Mouse (Mus musculus) gastrocnemius, postnatal 10 days (tissue): ENCODE measurements at regions not wholly inside any gene's neighbourhood (a gene's known extent, or its start where the extent isn't known, plus 50 kb on each side); places are given as distances from the start of the nearest gene placed in this dataset.

Experiments
- DNase-seq: peaks from one replicate; pipeline ENCODE4 v3.0.0; 2021; ENCODE audit warnings: mixed read lengths

DNA sequence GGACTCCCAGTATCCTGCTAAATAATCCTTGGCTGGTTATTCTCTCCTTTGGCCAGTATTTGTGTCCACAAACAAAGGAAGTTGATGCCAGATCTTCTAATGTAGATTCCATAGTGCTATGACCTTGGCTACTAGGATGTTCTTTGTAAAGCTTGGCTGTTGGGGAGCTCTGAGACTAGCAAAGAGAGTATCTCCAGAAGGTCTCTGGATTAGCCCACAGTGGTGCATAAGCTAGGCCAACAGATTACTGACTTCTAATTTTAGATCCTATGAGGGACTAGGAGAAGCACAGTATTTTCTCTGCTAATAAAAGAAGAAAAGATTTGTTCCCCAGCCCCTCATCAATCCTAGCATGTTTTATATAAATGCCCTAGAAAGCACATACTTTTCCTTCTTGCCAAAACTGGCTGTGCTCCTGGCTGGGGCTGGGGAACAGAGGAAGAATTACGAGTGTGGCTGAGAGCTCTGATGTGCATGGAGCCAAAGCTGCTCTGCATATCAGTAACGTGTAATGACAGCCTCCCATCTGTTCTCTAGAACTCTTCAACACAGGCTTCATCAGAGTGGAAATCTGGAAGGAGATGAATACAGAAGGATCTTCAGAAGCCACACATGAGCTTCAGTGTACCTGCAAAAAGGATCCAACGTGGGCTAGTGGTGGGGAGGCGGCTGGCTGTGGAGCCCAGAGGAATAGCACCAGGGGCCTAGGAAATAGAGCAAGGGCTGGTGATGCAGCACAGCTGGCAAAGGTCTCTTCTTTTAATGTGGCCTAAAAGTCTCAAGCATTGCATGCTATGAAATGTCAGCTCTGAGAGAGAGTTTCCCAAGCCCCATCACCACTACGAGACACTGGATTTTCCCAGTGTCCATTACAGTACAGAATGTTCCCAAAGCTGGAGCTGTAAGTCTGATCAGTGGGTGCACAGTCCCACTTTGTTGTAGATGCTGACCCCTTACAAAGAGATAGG, 283.0 kb upstream of the Plxna2 start:
- peak; percentile 10 for DNase-seq

- DNase-seq = no peak
These were observed 285.4 kb upstream of the Plxna2 start for GRCm38 (mm10) chr1:194332639-194333038.

DNA sequence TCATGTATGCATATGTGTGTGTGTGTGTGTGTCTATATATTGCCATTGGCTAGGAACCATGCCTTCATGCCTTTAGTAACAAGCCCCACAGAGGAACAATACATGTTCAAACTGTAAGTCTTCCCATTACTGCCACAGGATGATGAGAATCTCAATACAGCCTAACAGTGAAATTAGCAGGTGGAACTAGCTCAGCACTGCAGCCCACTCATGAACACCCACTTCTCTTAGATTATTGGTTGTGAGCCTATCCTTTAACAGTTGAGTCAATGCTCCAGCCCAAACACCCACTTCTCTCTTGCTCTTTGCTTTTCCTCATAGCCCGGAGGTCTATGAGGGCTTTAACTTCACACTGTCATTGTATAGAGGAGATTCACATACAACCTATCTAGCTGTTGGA, 287.5 kb upstream of the Plxna2 start:
- no peak for DNase-seq

DNA sequence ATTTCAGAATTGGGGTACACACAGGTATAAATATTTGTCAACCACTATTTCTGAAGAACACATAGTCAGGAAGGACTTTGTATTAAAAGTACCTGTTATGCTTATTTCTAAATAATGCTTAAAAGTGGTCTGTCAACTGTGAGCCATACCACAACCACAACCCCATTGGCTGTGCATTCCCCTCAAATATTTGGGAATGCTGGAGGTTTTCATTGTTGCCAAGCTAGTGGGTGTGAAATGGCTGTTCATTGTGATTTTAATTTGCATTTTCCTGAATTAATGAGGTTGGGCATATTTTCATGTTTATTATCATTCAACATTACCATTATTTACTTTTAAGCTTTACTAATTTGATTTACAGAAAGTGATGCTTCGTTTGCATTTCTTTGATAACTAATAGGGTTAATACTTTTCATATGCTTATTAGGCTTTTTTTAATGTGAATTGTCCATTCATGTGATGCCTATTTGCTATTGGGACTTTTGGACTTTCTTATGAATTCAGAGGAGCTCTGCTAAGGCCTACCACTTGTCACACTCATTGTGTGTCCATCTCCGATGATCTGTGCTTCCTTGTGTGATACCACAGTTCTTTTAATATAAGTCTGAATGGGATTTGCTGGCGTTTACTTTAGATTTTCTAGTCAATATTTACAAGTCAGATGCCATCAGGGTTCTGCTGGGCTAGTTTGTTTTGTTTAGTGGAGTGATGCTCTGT, 297.5 kb upstream of the Plxna2 start:
- DNase-seq = no peak

- DNase-seq = no peak
These were observed 299.7 kb upstream of the Plxna2 start for GRCm38 (mm10) chr1:194318351-194318750.

DNA sequence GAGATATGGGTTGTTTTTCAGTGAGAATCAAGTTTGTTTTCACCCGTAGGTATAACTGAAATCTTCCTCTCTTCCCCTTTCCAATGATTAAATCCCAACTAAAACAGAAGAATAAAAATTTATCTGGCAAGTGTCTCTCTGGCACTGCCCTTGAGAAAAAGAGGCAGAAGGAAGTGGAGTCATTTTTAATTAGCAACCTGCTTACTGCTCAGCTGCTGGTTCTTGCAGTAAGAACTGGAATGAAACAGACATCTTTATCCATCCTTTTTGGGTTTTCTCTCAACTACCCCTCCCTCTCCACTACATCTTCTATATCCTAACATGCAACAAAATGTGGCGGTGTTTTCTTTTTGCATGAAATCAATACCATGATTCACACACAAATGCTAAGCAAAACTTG, 302.4 kb upstream of the Plxna2 start:
- no peak for DNase-seq

DNA sequence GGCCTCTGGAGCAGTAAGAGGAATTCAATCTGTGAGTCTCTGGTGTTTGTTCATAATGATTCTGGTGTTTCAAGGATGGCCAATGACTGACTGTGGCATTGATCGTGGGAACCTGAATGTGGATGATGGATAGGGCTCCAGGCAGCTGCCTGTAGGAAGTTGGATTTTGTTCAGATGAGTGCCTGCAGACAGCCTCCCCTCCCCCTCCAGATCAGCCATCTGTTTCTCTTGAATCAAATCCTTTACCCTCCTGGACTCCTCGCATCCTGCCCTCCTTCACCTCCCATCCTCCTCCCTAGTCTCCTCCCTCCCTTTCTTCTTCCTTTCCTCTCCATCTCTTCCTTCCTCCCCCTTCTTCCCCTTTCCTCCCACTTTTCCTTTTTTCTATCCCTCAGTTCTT, 307.6 kb upstream of the Plxna2 start:
- no peak for DNase-seq

- DNase-seq = no peak
These were observed 309.4 kb upstream of the Plxna2 start for GRCm38 (mm10) chr1:194308648-194309047.

DNA sequence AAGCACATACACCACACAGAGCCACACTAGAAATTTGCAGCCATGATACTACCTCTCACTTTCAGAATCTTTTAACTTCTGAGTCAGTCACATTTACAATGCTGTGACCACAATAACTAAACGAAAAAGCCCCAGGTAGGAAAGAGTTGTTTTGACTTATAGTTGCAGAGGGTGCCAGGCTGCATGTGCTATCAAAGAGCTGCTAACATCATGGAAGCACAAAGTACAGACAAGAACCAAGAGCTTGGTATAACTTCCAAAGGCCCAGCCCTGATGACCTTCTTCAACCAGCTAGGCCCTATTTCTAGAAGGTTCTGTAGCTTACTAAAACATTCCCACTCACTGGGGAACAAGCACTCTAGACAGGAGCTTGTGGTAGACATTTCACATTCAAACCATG, 314.1 kb upstream of the Plxna2 start:
- no peak for DNase-seq

DNA sequence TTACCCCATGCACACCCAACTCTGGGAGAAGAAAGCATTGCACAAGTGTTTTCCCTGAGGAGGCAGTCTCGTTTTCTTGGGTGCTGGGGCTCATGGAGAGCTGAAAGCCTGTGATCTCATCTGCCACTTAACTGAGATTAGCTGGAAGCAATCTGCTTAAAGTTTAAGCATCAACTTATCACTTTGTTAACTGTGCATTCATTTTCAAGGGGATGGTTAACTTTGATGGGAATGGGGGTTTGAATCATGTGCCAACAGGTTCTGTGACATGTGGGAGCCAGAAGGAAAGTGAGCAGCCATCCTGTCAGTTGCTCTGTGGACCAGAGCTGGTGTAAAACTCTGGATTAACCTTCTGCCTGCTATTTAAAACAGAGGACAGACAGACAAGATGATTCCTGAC, 315.2 kb upstream of the Plxna2 start:
- no peak for DNase-seq

GRCm38 (mm10) chr1:194281941-194282340, 336.1 kb upstream of the Plxna2 start:
- DNase-seq = no peak

GRCm38 (mm10) chr1:194268028-194268427, 350.0 kb upstream of the Plxna2 start:
- no peak for DNase-seq

DNA sequence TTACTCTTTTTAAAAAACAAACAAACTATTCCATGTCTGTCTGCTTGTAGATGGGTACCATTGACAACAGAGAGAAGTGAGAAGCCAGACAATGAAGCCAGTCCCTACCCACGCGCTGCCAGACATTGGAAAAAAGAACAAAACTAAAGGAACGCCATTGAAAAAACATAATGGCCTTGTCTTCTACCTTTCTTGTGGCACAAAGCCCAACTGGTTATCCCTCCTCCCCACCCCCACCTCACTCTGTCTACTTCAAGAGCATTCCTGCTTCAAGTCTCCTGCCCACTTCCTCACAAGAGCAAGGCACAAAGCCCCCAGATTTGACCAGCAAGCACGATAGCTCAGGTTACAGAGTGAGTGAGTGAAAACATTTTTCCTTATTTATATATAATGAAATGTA, 355.6 kb upstream of the Plxna2 start:
- DNase-seq = no peak

GRCm38 (mm10) chr1:194259957-194260356, 358.1 kb upstream of the Plxna2 start:
- DNase-seq = no peak

DNA sequence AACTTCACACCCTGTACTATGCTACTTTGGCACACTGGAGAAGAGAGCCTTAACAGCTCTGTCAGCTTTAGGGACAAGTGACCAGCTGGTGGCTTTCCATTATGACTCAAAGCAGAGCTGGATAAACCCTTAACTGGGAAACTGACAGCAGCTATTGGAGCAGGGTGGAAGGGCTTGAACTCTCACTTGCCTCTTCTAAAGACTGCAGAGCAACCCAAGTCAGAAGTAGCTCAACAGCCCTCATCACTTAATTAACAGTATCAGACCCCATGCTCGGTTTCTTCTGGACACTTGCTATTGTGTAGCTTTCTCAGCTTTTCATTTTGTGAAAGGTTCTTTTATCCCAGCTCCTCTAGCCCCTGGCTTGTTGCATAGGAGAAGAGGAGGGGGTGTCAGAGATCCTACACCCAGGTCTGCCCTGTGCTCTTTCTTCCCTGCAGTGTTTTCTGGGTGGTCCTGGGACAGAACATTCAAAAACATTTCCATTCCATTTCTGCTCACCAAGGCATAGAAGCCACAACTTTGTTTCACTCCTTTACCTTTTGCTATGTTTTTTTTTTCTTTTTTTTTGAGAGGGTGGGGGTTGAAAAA, 373.1 kb upstream of the Plxna2 start:
- DNase-seq = no peak

DNA sequence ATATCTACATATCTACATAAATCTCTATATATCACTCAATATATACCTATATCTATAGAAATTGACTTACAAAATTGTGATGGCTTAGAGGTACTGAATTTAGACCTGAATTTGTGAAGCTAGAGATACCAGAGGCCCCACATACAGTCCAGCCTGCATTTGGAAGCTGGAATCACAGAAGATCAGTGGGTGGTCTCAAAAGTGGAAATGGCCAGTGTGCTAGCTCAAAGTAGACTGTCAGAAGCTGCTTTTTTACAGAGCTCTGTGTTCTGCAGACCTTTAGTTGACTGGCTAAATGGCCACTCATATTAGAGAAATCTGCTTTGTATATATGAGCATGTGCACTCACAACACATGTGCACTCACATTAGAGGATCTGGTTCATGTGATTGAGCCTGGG, 376.9 kb upstream of the Plxna2 start:
- DNase-seq = no peak

GRCm38 (mm10) chr1:194231206-194231605, 386.8 kb upstream of the Plxna2 start:
- DNase-seq = no peak

GRCm38 (mm10) chr1:194226550-194227160, 391.4 kb upstream of the Plxna2 start:
- DNase-seq = no peak

- DNase-seq = no peak
These were observed 392.2 kb upstream of the Plxna2 start for GRCm38 (mm10) chr1:194225786-194226185.

DNA sequence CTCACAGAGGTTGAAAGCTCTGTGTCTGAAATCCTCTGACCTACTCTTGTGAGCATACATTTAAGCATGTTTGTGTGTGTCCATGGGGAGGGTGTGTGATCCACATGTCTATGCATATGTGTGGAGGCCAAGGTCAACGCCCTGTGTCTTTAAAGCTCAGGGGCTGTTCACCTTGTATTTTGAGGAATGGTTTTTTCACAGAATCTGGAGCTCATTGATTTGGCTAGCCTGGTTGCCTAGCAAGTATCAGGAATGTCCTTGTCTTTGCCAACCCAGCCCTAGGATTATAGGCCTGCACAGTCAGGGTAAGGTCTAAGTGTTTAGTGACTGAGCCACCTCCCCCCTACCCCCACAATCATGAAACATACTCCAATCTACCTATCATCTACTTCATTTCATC, 394.0 kb upstream of the Plxna2 start:
- DNase-seq = no peak

- DNase-seq = no peak
These were observed 394.4 kb upstream of the Plxna2 start for GRCm38 (mm10) chr1:194223610-194224009.

GRCm38 (mm10) chr1:194223015-194223414, 395.0 kb upstream of the Plxna2 start:
- DNase-seq = peak; percentile 73
